Mouse (Mus musculus) G1E (cell line): ENCODE results near the gene Cd300a.

Experiments used
- CTCF ChIP-seq: IDR thresholded peaks from 2 replicates; pipeline ENCODE4 v1.5.1; 2012; ENCODE audit warnings: low read depth, low read length, inconsistent platforms, mixed read lengths
- GATA1 ChIP-seq: IDR thresholded peaks from 2 replicates; pipeline ENCODE4 v1.6.1; 2012; ENCODE audit warnings: borderline replicate concordance, low read length, inconsistent platforms, mixed read lengths

- TF ChIP-seq CTCF (no peak), GATA1 (no peak)
Measured at GRCm38 (mm10) chr11:114876621-114877020, 13.2 kb upstream of the Cd300a start.
